Mouse (Mus musculus) cerebellum, adult 2 months (tissue): ENCODE measurements around the gene Krtap28-13.

Source experiments
- CTCF ChIP-seq: fragments of 200-500 bp; IDR thresholded peaks from 2 replicates; pipeline ENCODE4 v1.5.1; 2011; ENCODE audit warnings: low read depth, mild to moderate bottlenecking, control low read depth, low read length, moderate library complexity, borderline replicate concordance; ENCODE audit not compliant: insufficient read depth
- POLR2A ChIP-seq: fragments of 200-500 bp; IDR thresholded peaks from 2 replicates; pipeline ENCODE4 v1.6.1; 2011; ENCODE audit warnings: low read length, control low read depth, borderline replicate concordance; ENCODE audit not compliant: insufficient read depth

DNA sequence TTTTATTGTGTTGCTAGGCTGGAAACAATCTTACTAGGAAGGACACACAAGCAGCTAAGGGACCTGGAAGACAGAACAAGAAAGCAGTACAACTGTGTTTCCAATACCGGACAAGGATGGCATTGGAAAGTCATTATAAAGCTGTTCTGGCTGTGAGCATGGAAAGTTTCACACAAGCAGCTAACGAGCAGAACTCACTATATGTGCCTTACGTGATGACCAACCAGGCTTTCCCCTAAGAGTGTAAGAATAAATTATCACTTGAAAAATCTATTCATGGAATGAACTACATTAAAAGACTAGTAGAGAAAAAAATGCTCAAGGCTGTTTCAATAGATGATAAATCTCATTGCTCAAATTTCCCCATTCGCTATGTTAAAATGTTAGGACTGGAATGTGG lies 5.8 kb downstream of the Krtap28-13 start:
- no peak for TF ChIP-seq CTCF
- no peak for TF ChIP-seq POLR2A
